Mouse (Mus musculus): ENCODE results near the gene Xlr3a.

DNA sequence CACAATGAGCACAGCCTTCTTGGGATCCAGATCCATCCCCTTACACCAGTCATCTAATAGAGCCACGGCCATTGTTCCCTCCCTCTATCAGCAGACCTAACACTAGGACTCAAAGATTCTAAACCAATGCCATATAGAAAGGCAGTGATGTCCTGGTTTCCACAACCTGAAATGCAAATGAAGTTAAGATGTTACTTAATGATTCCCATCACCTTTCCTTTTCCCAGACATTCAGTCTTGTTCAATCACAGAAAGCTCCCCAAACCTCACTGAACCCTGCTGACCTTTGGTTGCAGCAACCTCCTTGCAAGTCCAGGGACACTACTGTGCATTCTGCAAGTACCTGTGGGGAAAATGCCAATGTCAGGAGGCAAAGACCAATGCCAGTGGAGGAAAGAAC, 59.9 kb downstream of the Xlr3a start, which contains the start of gene Pnma5:
- TF ChIP-seq CTCF (IDR thresholded peaks at IDR 0.05; ENCODE audit: borderline replicate concordance, insufficient read depth, low read length) (no peak), POLR2A (IDR thresholded peaks at IDR 0.05; ENCODE audit: low read depth, low read length) (no peak)

Measured in embryonic fibroblast, embryonic 13.5 days (primary cell).